Mouse (Mus musculus): Measurements from ENCODE around the gene Olfr1420. TPM values are rescaled to one million over a fixed set of nuclear protein-coding genes. Genes with fewer than 3 reads are reported as not detected.
"Not testable (repeated sequence)": the region's sequence is repeated elsewhere in the genome, so short reads cannot be mapped to it uniquely, and the experiment has no call there.

Olfr1420 gene
- polyA plus RNA-seq, 1 experiment from 2014 or later: not detected

GRCm38 (mm10) chr19:11912533-11913121, 26.3 kb downstream of the Olfr1420 start:
- Histone ChIP-seq H3K4me1 (peaks cover 32% of the 10 kb centered on the region), H3K36me3 (peaks cover 32% of the 10 kb centered on the region), H3K4me3 (peak overlapping the region; percentile 91), H3K27me3 (ENCODE audit: low read depth, poor library complexity, severe bottlenecking) (no peaks in the 10 kb centered on the region), H3K9me3 (replicated peaks) (no peaks in the 10 kb centered on the region), H3K27ac (replicated peaks) (peak overlapping the region; percentile 96)
- no peak for DNase-seq (ENCODE audit: low spot score)
- 1% methylated on average over 45 of the region's 54 CpGs for WGBS

- no peak overlapping the region for H3K27ac ChIP-seq (replicated peaks)
- WGBS: 78% methylated on average over 2 of the region's 2 CpGs
- H3K27me3 ChIP-seq (ENCODE audit: low read depth, poor library complexity, severe bottlenecking): no peaks in the 10 kb centered on the region
- H3K9me3 ChIP-seq (replicated peaks): no peaks in the 10 kb centered on the region
- H3K4me1 ChIP-seq: peaks cover 32% of the 10 kb centered on the region
- DNase-seq (ENCODE audit: low spot score): no peak
- H3K36me3 ChIP-seq: peaks cover 57% of the 10 kb centered on the region
- H3K4me3 ChIP-seq: no peak overlapping the region
Measured at GRCm38 (mm10) chr19:11915804-11916203, 29.4 kb downstream of the Olfr1420 start.

GRCm38 (mm10) chr19:11922068-11922467, 35.7 kb downstream of the Olfr1420 start:
- no peaks in the 10 kb centered on the region for H3K9me3 ChIP-seq (replicated peaks)
- no peaks in the 10 kb centered on the region for H3K4me1 ChIP-seq
- H3K4me3 ChIP-seq: no peak overlapping the region
- H3K27ac ChIP-seq (replicated peaks): no peak overlapping the region
- H3K36me3 ChIP-seq: peaks cover 91% of the 10 kb centered on the region
- WGBS: 100% methylated on average over 1 of the region's 1 CpGs
- no peak for DNase-seq (ENCODE audit: low spot score)
- no peaks in the 10 kb centered on the region for H3K27me3 ChIP-seq (ENCODE audit: low read depth, poor library complexity, severe bottlenecking)

DNA sequence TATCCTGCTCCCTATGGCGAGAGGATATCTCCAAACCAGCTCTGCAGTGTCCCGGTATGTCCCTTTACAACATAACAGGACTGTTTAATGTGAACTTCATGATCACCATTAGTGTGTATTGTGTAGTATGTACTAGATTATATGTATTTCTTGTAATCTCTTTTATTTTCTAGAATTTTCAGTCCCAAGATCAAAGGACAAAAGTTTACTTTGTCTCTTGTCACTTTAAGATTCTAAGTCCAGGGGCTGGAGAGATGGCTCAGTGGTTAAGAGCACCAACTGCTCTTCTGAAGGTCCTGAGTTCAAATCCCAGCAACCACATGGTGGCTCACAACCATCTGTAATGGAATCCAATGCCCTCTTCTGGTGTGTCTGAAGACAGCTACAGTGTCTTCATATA, 36.1 kb downstream of the Olfr1420 start:
- H3K9me3 ChIP-seq (replicated peaks); H3K27ac ChIP-seq (replicated peaks); H3K4me3 ChIP-seq; DNase-seq (ENCODE audit: low spot score); H3K27me3 ChIP-seq (ENCODE audit: low read depth, poor library complexity, severe bottlenecking); H3K4me1 ChIP-seq: not testable (repeated sequence)
- WGBS: 96% methylated on average over 2 of the region's 2 CpGs
- H3K36me3 ChIP-seq: peaks cover 91% of the 10 kb centered on the region

DNA sequence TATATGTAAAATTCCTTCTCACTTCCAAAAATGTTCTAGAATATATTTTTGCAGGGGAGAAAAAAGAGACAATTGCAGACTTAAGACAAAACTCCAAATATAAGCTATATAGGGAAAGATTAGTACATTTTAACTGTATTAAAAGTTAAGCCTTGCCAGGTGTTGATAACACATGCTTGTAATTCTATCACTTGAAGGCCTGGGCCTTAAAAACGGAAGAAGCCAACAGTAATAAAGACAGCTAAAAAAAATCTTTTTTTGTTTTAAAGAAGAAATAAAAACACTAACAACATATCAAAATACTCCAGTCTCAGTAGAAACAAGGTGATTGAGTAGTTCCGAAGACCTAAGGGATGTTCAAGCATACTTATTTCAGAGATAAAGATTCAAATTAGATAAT, 40.0 kb downstream of the Olfr1420 start:
- Histone ChIP-seq H3K27ac (replicated peaks) (no peak overlapping the region), H3K27me3 (ENCODE audit: low read depth, poor library complexity, severe bottlenecking) (no peaks in the 10 kb centered on the region), H3K4me3 (no peak overlapping the region), H3K36me3 (peaks cover 97% of the 10 kb centered on the region), H3K4me1 (no peaks in the 10 kb centered on the region), H3K9me3 (replicated peaks) (no peaks in the 10 kb centered on the region)
- WGBS: 89% methylated on average over 2 of the region's 2 CpGs
- DNase-seq (ENCODE audit: low spot score): no peak

DNA sequence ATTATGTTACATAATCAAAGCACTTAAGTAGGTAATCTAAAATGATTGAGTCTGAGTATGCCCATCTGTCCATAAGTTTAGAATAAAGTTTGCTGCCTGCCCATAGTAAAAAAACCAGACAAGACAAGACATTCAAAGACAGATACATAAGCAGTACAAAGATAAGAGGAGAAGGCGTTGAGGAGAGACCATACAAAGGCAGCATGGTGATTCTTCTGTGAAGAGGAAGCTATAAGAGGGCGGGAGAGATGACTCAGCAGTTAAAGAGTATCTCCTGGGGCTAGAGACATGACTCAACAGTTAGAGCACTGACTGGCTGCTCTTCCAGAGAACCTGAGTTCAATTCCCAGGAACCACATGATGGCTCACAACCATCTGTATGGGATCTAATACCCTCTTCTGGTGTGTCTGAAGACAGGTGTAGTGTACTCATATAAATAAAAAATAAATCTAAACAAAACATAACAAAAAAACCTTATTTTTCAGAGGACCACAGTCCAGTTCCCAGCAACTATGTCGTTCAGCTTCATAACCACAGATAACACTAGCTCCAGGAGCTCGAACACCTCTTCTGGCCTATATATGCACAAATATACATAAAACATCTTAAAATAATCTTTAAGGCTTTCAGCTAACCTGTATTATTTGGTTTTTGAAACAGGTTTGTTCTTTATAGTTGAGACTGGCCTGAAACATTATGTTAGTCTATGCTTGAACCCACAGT, 41.8 kb downstream of the Olfr1420 start:
- no peak for DNase-seq (ENCODE audit: low spot score)
- 87% methylated on average over 4 of the region's 4 CpGs for WGBS
- Histone ChIP-seq H3K36me3 (peaks cover 98% of the 10 kb centered on the region), H3K4me3 (no peak overlapping the region), H3K9me3 (replicated peaks) (no peaks in the 10 kb centered on the region), H3K4me1 (no peaks in the 10 kb centered on the region), H3K27me3 (ENCODE audit: low read depth, poor library complexity, severe bottlenecking) (no peaks in the 10 kb centered on the region), H3K27ac (replicated peaks) (no peak overlapping the region)

DNA sequence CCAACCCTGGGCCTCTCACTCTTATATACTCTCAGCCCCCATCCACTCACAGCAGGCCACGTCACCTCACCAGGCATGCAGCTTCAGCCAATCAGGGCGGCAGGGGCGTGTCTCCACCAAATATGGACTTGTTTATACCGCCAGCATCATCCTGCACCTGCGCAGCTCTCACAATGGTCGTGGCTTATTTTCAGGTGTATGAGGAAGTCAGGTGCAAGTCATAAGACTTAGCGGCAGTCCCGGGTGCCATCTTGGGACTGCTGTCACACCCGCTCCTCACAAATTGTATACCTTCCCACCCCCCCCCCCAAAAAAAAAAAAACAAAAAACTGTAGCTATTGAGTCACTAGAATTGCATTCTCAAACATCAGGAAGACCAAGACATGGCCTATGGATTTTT, 60.1 kb downstream of the Olfr1420 start:
- H3K9me3 ChIP-seq (replicated peaks); H3K27me3 ChIP-seq (ENCODE audit: low read depth, poor library complexity, severe bottlenecking); H3K4me3 ChIP-seq; H3K27ac ChIP-seq (replicated peaks); H3K4me1 ChIP-seq; DNase-seq (ENCODE audit: low spot score): not testable (repeated sequence)
- 95% methylated on average over 9 of the region's 9 CpGs for WGBS
- H3K36me3 ChIP-seq: peaks cover 49% of the 10 kb centered on the region

Small RNA genes within 50 kb of the gene (microRNA-seq; reads per million reads assigned to microRNA genes)
- 13.5 reads per million, percentile 26 among the genes with 10 or more reads in this experiment for gene Mir6994

Other genes with a start within 250 kb of the Olfr1420 start
- not detected in 2 replicates for gene Ms4a3, start 245.7 kb upstream of the Olfr1420 start, polyA plus RNA-seq (2016; fragmentation: Nextera tagmentation; extraction: Ambion mirVana)
- gene Oosp2, start 226.0 kb upstream of the Olfr1420 start, polyA plus RNA-seq (2016; fragmentation: Nextera tagmentation; extraction: Ambion mirVana): not detected in 2 replicates
- not detected in 2 replicates for gene Oosp1, start 195.4 kb upstream of the Olfr1420 start, polyA plus RNA-seq (2016; fragmentation: Nextera tagmentation; extraction: Ambion mirVana)
- gene Oosp3, start 189.5 kb upstream of the Olfr1420 start, polyA plus RNA-seq (2016; fragmentation: Nextera tagmentation; extraction: Ambion mirVana): not detected in 2 replicates
- not detected in 2 replicates for gene Gif, start 139.0 kb upstream of the Olfr1420 start, polyA plus RNA-seq (2016; fragmentation: Nextera tagmentation; extraction: Ambion mirVana)
- 56.0 and 57.6 TPM in 2 replicates for gene Mrpl16, start 116.2 kb upstream of the Olfr1420 start, polyA plus RNA-seq (2016; fragmentation: Nextera tagmentation; extraction: Ambion mirVana)
- gene Stx3, start 67.2 kb upstream of the Olfr1420 start, polyA plus RNA-seq (2016; fragmentation: Nextera tagmentation; extraction: Ambion mirVana): 13.7 and 16.0 TPM in 2 replicates
- gene Olfr1417, start 47.3 kb upstream of the Olfr1420 start, polyA plus RNA-seq (2016; fragmentation: Nextera tagmentation; extraction: Ambion mirVana): not detected in 2 replicates
- gene Olfr1418, start 25.5 kb upstream of the Olfr1420 start, polyA plus RNA-seq (2016; fragmentation: Nextera tagmentation; extraction: Ambion mirVana): not detected in 2 replicates
- not detected in 2 replicates for gene Olfr1419, start 11.5 kb upstream of the Olfr1420 start, polyA plus RNA-seq (2016; fragmentation: Nextera tagmentation; extraction: Ambion mirVana)
- gene Patl1, start 25.8 kb downstream of the Olfr1420 start, polyA plus RNA-seq (2016; fragmentation: Nextera tagmentation; extraction: Ambion mirVana): 23.5 and 24.3 TPM in 2 replicates
- gene Osbp, start 79.4 kb downstream of the Olfr1420 start, polyA plus RNA-seq (2016; fragmentation: Nextera tagmentation; extraction: Ambion mirVana): 2.7 and 2.9 TPM in 2 replicates
- gene Olfr1423, start 154.8 kb downstream of the Olfr1420 start, polyA plus RNA-seq (2016; fragmentation: Nextera tagmentation; extraction: Ambion mirVana): 0.02 TPM in 1 of 2 replicates, not detected in the other
- gene Olfr1424, start 176.1 kb downstream of the Olfr1420 start, polyA plus RNA-seq (2016; fragmentation: Nextera tagmentation; extraction: Ambion mirVana): not detected in 2 replicates
- not detected in 2 replicates for gene Olfr1425, start 191.2 kb downstream of the Olfr1420 start, polyA plus RNA-seq (2016; fragmentation: Nextera tagmentation; extraction: Ambion mirVana)
- not detected in 2 replicates for gene Olfr1426, start 205.4 kb downstream of the Olfr1420 start, polyA plus RNA-seq (2016; fragmentation: Nextera tagmentation; extraction: Ambion mirVana)
- gene Olfr1427, start 216.8 kb downstream of the Olfr1420 start, polyA plus RNA-seq (2016; fragmentation: Nextera tagmentation; extraction: Ambion mirVana): not detected in 2 replicates
- gene Olfr1428, start 229.3 kb downstream of the Olfr1420 start, polyA plus RNA-seq (2016; fragmentation: Nextera tagmentation; extraction: Ambion mirVana): not detected in 2 replicates
- gene Olfr76, start 236.6 kb downstream of the Olfr1420 start, polyA plus RNA-seq (2016; fragmentation: Nextera tagmentation; extraction: Ambion mirVana): not detected in 2 replicates